Mouse (Mus musculus) adrenal gland, adult (tissue): ENCODE measurements around the gene Alg13.

Experiments
- DNase-seq, 2 experiments: peaks; one replicate each; pipeline ENCODE4 v3.0.0; 2022 to 2023; ENCODE audit warnings: low spot score in 1 of 2; ENCODE audit not compliant: inconsistent age in 2 of 2

Gene Alg13

GRCm38 (mm10) chrX:144317548-144318163, at the start of gene Alg13:
Gene Alg13, plus strand, starts transcription at chrX:144317804.
- DNase-seq: peak; percentile 81 to 92

- DNase-seq: no peak
Observed at GRCm38 (mm10) chrX:144268606-144269005, 49.0 kb upstream of the Alg13 start.

GRCm38 (mm10) chrX:144301476-144301875, 16.1 kb upstream of the Alg13 start:
- peak in 1 of 2 experiments; percentile 33 for DNase-seq

- no peak for DNase-seq
Observed at GRCm38 (mm10) chrX:144305659-144306058, 11.9 kb upstream of the Alg13 start.

- DNase-seq: no peak
Observed at GRCm38 (mm10) chrX:144314041-144314440, 3.6 kb upstream of the Alg13 start.

GRCm38 (mm10) chrX:144315028-144315427, 2.6 kb upstream of the Alg13 start:
- DNase-seq: no peak

- DNase-seq: no peak
Observed at GRCm38 (mm10) chrX:144316004-144316403, 1.6 kb upstream of the Alg13 start.

GRCm38 (mm10) chrX:144318164-144318979, 768 bp downstream of the Alg13 start:
- peak; percentile 35 to 64 for DNase-seq

- no peak for DNase-seq
Observed at GRCm38 (mm10) chrX:144319366-144319765, 1.8 kb downstream of the Alg13 start.

GRCm38 (mm10) chrX:144325375-144325774, 7.8 kb downstream of the Alg13 start:
- no peak for DNase-seq

- DNase-seq: no peak
Observed at GRCm38 (mm10) chrX:144335332-144336015, 17.9 kb downstream of the Alg13 start.

GRCm38 (mm10) chrX:144337938-144338337, 20.3 kb downstream of the Alg13 start:
- DNase-seq: no peak

- no peak for DNase-seq
Observed at GRCm38 (mm10) chrX:144338355-144338754, 20.8 kb downstream of the Alg13 start.

GRCm38 (mm10) chrX:144374196-144374595, 56.6 kb downstream of the Alg13 start:
- DNase-seq: no peak

GRCm38 (mm10) chrX:144403526-144403925, 85.9 kb downstream of the Alg13 start:
- peak; percentile 45 to 72 for DNase-seq

- no peak for DNase-seq
Observed at GRCm38 (mm10) chrX:144408036-144408435, 90.4 kb downstream of the Alg13 start.

- DNase-seq: no peak
Observed at GRCm38 (mm10) chrX:144420259-144420658, 102.7 kb downstream of the Alg13 start.

- no peak for DNase-seq
Observed at GRCm38 (mm10) chrX:144421091-144421490, 103.5 kb downstream of the Alg13 start.

GRCm38 (mm10) chrX:144423848-144424247, 106.2 kb downstream of the Alg13 start:
- no peak for DNase-seq
